Mouse (Mus musculus): ENCODE data around the gene Vmn2r101. TPM values are rescaled to one million over a fixed set of nuclear protein-coding genes. Genes with fewer than 3 reads are reported as not detected.

Vmn2r101 gene
- not detected for total RNA-seq (2021)
- long read RNA-seq, experiment 1 = 0 reads
- long read RNA-seq, experiment 2 = 0 reads

- no peak for DNase-seq
Observed at GRCm38 (mm10) chr17:19576927-19577326, at the start of gene Vmn2r101. Gene Vmn2r101, plus strand, starts transcription at chr17:19577227.

- no peak for DNase-seq
Observed at GRCm38 (mm10) chr17:19629328-19629727, 52.3 kb downstream of the Vmn2r101 start.

GRCm38 (mm10) chr17:19658447-19658846 lies 81.4 kb downstream of the Vmn2r101 start:
- no peak for DNase-seq

- DNase-seq = no peak
Observed at GRCm38 (mm10) chr17:19660028-19660427, 83.0 kb downstream of the Vmn2r101 start, which contains the start of gene Vmn2r102. Gene Vmn2r102, plus strand, starts transcription at chr17:19660328.

Other genes starting within 250 kb of the Vmn2r101 start
- not detected for gene Vmn2r99, start 215.3 kb upstream of the Vmn2r101 start, total RNA-seq (2021)
- not detected for gene Vmn2r100, start 72.5 kb upstream of the Vmn2r101 start, total RNA-seq (2021)
- not detected for gene Vmn2r102, start 83.1 kb downstream of the Vmn2r101 start, total RNA-seq (2021)
- not detected for gene Vmn2r103, start 196.1 kb downstream of the Vmn2r101 start, total RNA-seq (2021)

Measured in heart, adult 18-20 months (tissue).